Mouse (Mus musculus): Measurements from ENCODE around the gene Gtse1. TPM values are rescaled to one million over a fixed set of nuclear protein-coding genes. Genes with fewer than 3 reads are reported as not detected.
A peak's percentile ranks its signal among the peaks of the same experiment; 100 is the strongest.

The Gtse1 gene
- 60.8 and 62.7 TPM in 2 replicates for polyA plus RNA-seq (2014; fragmentation: Nextera tagmentation; extraction: Ambion mirVana)

DNA sequence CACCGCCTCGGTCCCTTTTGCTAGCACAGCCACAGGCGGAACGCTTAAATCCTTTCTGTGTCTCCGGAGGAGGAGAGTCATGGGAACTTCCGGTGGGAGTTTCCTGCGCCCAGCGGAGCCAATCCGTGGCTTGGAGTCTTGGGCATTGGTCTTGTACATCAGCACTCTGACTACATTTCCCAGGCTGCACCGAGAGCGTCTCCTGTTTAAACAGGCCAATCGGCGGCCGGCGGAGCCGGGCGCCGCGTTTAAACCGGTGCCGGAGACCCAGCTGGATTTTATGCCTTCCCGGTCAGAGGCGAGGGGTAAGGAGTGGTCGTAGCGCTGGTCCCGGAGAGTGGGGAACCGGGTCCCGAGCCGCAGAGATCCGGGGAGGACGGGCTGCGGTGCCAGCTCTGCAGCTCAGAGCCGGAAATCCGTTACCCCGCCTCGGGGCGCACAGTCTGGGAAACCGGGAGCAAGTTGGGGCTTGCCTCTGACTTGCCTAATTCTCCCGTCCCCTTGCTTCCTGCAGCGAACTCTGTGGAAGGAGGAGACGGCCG, at the start of gene Gtse1:
TSS of gene Gtse1 (plus strand) at position 256 of the 542 bp plus-strand sequence.
- ATAC-seq (replicated peaks; ENCODE audit: low FRiP score) (peak; percentile 97), DNase-seq (ENCODE audit: low spot score) (peak; percentile 95)
- under 1% methylated on average over 42 of the region's 42 CpGs for WGBS
- H3K4me3 ChIP-seq (ENCODE audit: low read depth, low read length) = peak within 1 kb of the TSS; percentile 85
- no peaks in the 10 kb centered on the region for H3K27me3 ChIP-seq (ENCODE audit: control insufficient read depth, insufficient read depth, low read length)
- peak within 1 kb of the TSS; percentile 51; the same call in 1 of the 2 replicates for H3K27ac ChIP-seq (ENCODE audit: low read depth, low read length)
- H3K4me2 ChIP-seq (ENCODE audit: low read depth, low read length, severe bottlenecking) = peak within 1 kb of the TSS; percentile 83
- H3K36me3 ChIP-seq (ENCODE audit: control insufficient read depth, insufficient read depth, low read length) = peaks cover 6% of the 10 kb centered on the region; the same call in 1 of the 2 replicates
- peaks cover 8% of the 10 kb centered on the region for H3K4me1 ChIP-seq (replicated peaks; ENCODE audit: control insufficient read depth, insufficient read depth, low read length)
- H3K9ac ChIP-seq (ENCODE audit: low read length) = peak within 1 kb of the TSS; percentile 86
- no peaks in the 10 kb centered on the region for H3K9me3 ChIP-seq (ENCODE audit: control insufficient read depth, low read length)

- Histone ChIP-seq H3K9ac (ENCODE audit: low read length) (peak overlapping the region; percentile 81), H3K4me3 (ENCODE audit: low read depth, low read length) (peak overlapping the region; percentile 58)
Measured at GRCm38 (mm10) chr15:85810462-85810805, 49.1 kb upstream of the Gtse1 start.

DNA sequence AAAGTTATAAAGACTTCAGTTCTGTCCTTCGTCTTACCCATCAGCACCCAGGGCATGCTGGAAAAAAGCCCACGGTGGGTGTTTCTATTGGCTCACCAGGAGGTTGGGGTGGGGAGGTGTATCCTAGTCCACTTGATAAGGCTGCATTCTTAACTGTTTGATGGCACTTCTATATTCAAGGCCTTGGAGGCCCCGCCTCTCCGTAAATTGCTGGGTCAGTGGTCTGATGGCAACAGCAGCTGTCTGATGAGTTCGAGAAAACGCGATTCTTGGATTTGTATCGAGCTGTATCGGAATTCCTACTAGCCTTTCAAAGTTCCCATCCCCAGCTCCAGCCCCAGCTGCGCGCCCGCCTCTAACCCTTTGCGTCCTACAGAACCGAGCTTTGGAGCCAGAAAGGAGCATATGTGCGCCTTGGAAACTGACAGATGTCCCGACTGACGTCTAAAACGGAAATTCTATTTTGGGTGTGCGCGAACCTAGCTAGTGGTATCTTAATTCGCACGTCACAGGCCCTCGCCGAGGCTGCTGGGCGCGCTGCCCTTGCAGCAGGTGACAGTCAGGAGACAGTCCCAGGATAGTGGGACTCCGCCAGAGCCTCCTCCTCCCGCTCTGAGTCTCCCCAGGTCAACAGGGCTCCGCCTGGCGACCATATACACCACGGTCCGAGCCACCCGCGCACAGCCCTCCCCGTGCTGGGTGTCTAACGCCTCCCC, 48.6 kb upstream of the Gtse1 start:
- peak; percentile 86 for ATAC-seq (replicated peaks; ENCODE audit: low FRiP score)
- no peak for DNase-seq (ENCODE audit: low spot score)
- H3K27ac ChIP-seq (ENCODE audit: low read depth, low read length) = no peak overlapping the region; the same call in 1 of the 2 replicates
- H3K4me2 ChIP-seq (ENCODE audit: low read depth, low read length, severe bottlenecking) = peak overlapping the region; percentile 84
- 7% methylated on average over 36 of the region's 36 CpGs for WGBS
- H3K4me1 ChIP-seq (replicated peaks; ENCODE audit: control insufficient read depth, insufficient read depth, low read length) = peaks cover 6% of the 10 kb centered on the region; the same call in 1 of the 2 replicates
- no peaks in the 10 kb centered on the region for H3K27me3 ChIP-seq (ENCODE audit: control insufficient read depth, insufficient read depth, low read length)
- no peaks in the 10 kb centered on the region for H3K36me3 ChIP-seq (ENCODE audit: control insufficient read depth, insufficient read depth, low read length)
- H3K4me3 ChIP-seq (ENCODE audit: low read depth, low read length) = peak overlapping the region; percentile 58
- peak overlapping the region; percentile 81 for H3K9ac ChIP-seq (ENCODE audit: low read length)
- no peaks in the 10 kb centered on the region for H3K9me3 ChIP-seq (ENCODE audit: control insufficient read depth, low read length)

More at GRCm38 (mm10) chr15:85810462-85810805, 49.1 kb upstream of the Gtse1 start:
- Histone ChIP-seq H3K4me2 (ENCODE audit: low read depth, low read length, severe bottlenecking) (peak overlapping the region; percentile 84; the same call in 1 of the 2 replicates), H3K9me3 (ENCODE audit: control insufficient read depth, low read length) (no peaks in the 10 kb centered on the region), H3K27me3 (ENCODE audit: control insufficient read depth, insufficient read depth, low read length) (no peaks in the 10 kb centered on the region), H3K27ac (ENCODE audit: low read depth, low read length) (no peak overlapping the region), H3K36me3 (ENCODE audit: control insufficient read depth, insufficient read depth, low read length) (no peaks in the 10 kb centered on the region), H3K4me1 (replicated peaks; ENCODE audit: control insufficient read depth, insufficient read depth, low read length) (peaks cover 6% of the 10 kb centered on the region; the same call in 1 of the 2 replicates)
- DNase-seq (ENCODE audit: low spot score) (no peak), ATAC-seq (replicated peaks; ENCODE audit: low FRiP score) (no peak)
- WGBS = 86% methylated on average over 5 of the region's 5 CpGs

GRCm38 (mm10) chr15:85811535-85812277, 47.8 kb upstream of the Gtse1 start, which contains the start of gene Cdpf1:
Gene Cdpf1, minus strand, starts transcription at chr15:85811697.
- H3K4me3 ChIP-seq (ENCODE audit: low read depth, low read length) = peak within 1 kb of the TSS; percentile 58
- H3K27me3 ChIP-seq (ENCODE audit: control insufficient read depth, insufficient read depth, low read length) = no peaks in the 10 kb centered on the region
- 2% methylated on average over 36 of the region's 36 CpGs for WGBS
- H3K9me3 ChIP-seq (ENCODE audit: control insufficient read depth, low read length) = no peaks in the 10 kb centered on the region
- peak within 1 kb of the TSS; percentile 84 for H3K4me2 ChIP-seq (ENCODE audit: low read depth, low read length, severe bottlenecking)
- no peaks in the 10 kb centered on the region for H3K36me3 ChIP-seq (ENCODE audit: control insufficient read depth, insufficient read depth, low read length)
- peak within 1 kb of the TSS; percentile 54 for H3K27ac ChIP-seq (ENCODE audit: low read depth, low read length)
- DNase-seq (ENCODE audit: low spot score) (peak; percentile 98), ATAC-seq (replicated peaks; ENCODE audit: low FRiP score) (peak; percentile 95)
- peak within 1 kb of the TSS; percentile 81 for H3K9ac ChIP-seq (ENCODE audit: low read length)
- H3K4me1 ChIP-seq (replicated peaks; ENCODE audit: control insufficient read depth, insufficient read depth, low read length) = peaks cover 6% of the 10 kb centered on the region; the same call in 1 of the 2 replicates

DNA sequence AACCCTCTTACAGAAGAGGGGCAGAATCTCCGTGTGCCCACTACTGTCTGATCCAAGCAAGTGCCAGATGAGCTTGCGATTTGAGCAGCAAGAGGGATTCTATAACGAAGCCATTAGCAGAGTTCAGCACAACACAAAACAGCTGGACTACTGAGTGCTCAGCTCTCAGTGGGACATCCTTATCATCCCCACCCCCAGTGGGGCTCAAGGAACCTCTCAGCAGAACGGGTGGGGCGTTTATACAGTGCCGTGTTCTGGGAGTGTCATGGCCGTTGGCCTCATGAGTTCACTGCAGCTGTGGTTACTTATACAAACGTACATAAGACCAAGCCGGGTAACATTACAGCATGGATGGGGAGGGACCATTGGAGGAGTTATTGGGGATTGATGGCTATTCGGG, 46.1 kb upstream of the Gtse1 start:
- WGBS = 80% methylated on average over 10 of the region's 10 CpGs
- no peak overlapping the region for H3K9ac ChIP-seq (ENCODE audit: low read length)
- no peak overlapping the region for H3K27ac ChIP-seq (ENCODE audit: low read depth, low read length)
- ATAC-seq (replicated peaks; ENCODE audit: low FRiP score) = no peak
- no peaks in the 10 kb centered on the region for H3K36me3 ChIP-seq (ENCODE audit: control insufficient read depth, insufficient read depth, low read length)
- H3K4me1 ChIP-seq (replicated peaks; ENCODE audit: control insufficient read depth, insufficient read depth, low read length) = peaks cover 6% of the 10 kb centered on the region; the same call in 1 of the 2 replicates
- no peaks in the 10 kb centered on the region for H3K9me3 ChIP-seq (ENCODE audit: control insufficient read depth, low read length)
- no peaks in the 10 kb centered on the region for H3K27me3 ChIP-seq (ENCODE audit: control insufficient read depth, insufficient read depth, low read length)
- no peak for DNase-seq (ENCODE audit: low spot score)
- H3K4me3 ChIP-seq (ENCODE audit: low read depth, low read length) = no peak overlapping the region
- no peak overlapping the region for H3K4me2 ChIP-seq (ENCODE audit: low read depth, low read length, severe bottlenecking)

GRCm38 (mm10) chr15:85821203-85822010, 38.1 kb upstream of the Gtse1 start, which contains the start of gene Pkdrej:
Gene Pkdrej, minus strand, starts transcription at chr15:85821734.
- Histone ChIP-seq H3K4me1 (replicated peaks; ENCODE audit: control insufficient read depth, insufficient read depth, low read length) (peaks cover 5% of the 10 kb centered on the region; the same call in 1 of the 2 replicates), H3K27me3 (ENCODE audit: control insufficient read depth, insufficient read depth, low read length) (peaks cover 14% of the 10 kb centered on the region), H3K4me2 (ENCODE audit: low read depth, low read length, severe bottlenecking) (peak within 1 kb of the TSS; percentile 96), H3K27ac (ENCODE audit: low read depth, low read length) (no peak within 1 kb of the TSS), H3K9me3 (ENCODE audit: control insufficient read depth, low read length) (no peaks in the 10 kb centered on the region), H3K36me3 (ENCODE audit: control insufficient read depth, insufficient read depth, low read length) (no peaks in the 10 kb centered on the region), H3K4me3 (ENCODE audit: low read depth, low read length) (peak within 1 kb of the TSS; percentile 44), H3K9ac (ENCODE audit: low read length) (peak within 1 kb of the TSS; percentile 63)
- ATAC-seq (replicated peaks; ENCODE audit: low FRiP score) = peak; percentile 53
- WGBS = 2% methylated on average over 47 of the region's 65 CpGs
- peak; percentile 63 for DNase-seq (ENCODE audit: low spot score)

DNA sequence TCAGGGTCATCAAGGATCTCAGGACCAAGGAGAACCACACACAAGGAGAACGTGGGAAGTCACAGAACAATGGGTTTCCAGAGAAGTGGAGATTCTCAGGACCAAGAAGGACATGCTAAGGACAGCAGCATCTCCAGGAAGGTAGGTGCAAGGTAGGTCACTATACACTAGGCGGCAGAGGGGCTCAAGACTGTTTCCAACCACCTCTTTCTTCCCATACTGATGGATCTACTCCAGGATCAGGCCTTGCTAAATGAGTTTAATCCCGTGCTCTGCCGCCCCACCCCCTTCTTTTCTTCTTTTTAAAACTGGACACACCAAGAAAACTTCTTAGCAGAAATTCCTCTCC, 37.6 kb upstream of the Gtse1 start:
- Histone ChIP-seq H3K4me2 (ENCODE audit: low read depth, low read length, severe bottlenecking) (peak overlapping the region; percentile 96), H3K27me3 (ENCODE audit: control insufficient read depth, insufficient read depth, low read length) (peaks cover 14% of the 10 kb centered on the region), H3K4me3 (ENCODE audit: low read depth, low read length) (peak overlapping the region; percentile 44; the same call in 1 of the 2 replicates), H3K9ac (ENCODE audit: low read length) (peak overlapping the region; percentile 63; the same call in 1 of the 2 replicates), H3K27ac (ENCODE audit: low read depth, low read length) (no peak overlapping the region), H3K9me3 (ENCODE audit: control insufficient read depth, low read length) (no peaks in the 10 kb centered on the region), H3K4me1 (replicated peaks; ENCODE audit: control insufficient read depth, insufficient read depth, low read length) (peaks cover 5% of the 10 kb centered on the region; the same call in 1 of the 2 replicates), H3K36me3 (ENCODE audit: control insufficient read depth, insufficient read depth, low read length) (no peaks in the 10 kb centered on the region)
- WGBS = 13% methylated on average over 4 of the region's 4 CpGs
- ATAC-seq (replicated peaks; ENCODE audit: low FRiP score) (peak; percentile 36; the same call in 1 of the 2 replicates), DNase-seq (ENCODE audit: low spot score) (no peak)

Measured in forebrain, embryonic 11.5 days (tissue).